Mouse (Mus musculus): ENCODE measurements at regions not wholly inside any gene's neighbourhood (a gene's known extent, or its start where the extent isn't known, plus 50 kb on each side); places are given as distances from the start of the nearest gene placed in this dataset.

DNA sequence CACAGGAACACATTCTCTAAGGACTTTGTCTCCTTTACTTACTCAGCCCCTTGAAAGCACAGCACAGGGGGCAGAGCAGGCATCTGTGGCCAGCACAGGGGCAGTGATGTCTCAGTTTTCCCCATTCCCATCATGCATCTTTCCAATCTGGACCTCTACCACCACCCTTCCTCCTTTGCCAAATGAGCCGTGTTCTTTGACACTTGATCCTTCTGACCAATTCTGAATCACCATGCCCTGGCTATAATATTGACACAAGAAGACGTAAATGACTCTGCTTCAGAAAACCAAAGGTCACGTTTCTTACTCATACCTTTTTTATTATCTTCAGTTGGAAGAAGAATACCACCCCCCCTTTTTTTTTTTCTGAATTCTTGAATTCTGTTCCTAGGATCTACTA lies 632.4 kb upstream of the Ptbp2 start:
- TF ChIP-seq SIN3A (IDR thresholded peaks at IDR 0.05; ENCODE audit: low read length) (no peak), POLR2A (IDR thresholded peaks at IDR 0.05; ENCODE audit: low read depth, low read length) (no peak), TCF12 (IDR thresholded peaks at IDR 0.05; ENCODE audit: low read depth, low read length) (no peak), KAT2A (IDR thresholded peaks at IDR 0.05; ENCODE audit: insufficient replicate concordance, low read length) (no peak), CTCF (conservative IDR thresholded peaks at IDR 0.05 in 1 of 2, IDR thresholded peaks at IDR 0.05 in 1 of 2; ENCODE audit: low read depth in 2 of 2, low read length in 2 of 2) (no peak), NRF1 (IDR thresholded peaks at IDR 0.05; ENCODE audit: low read depth, low read length) (no peak), MXI1 (IDR thresholded peaks at IDR 0.05; ENCODE audit: low read depth, low read length) (no peak), RCOR1 (conservative IDR thresholded peaks at IDR 0.05; ENCODE audit: low read depth, low read length) (no peak), EP300 (IDR thresholded peaks at IDR 0.05; ENCODE audit: low read length) (no peak)
